Mouse (Mus musculus) ES-Bruce4 (cell line): Measurements from ENCODE around the gene Parva. TPM values are rescaled to one million over a fixed set of nuclear protein-coding genes. Genes with fewer than 3 reads are reported as not detected.

Experiments used
- H3K27ac ChIP-seq: 2 replicates; pipeline ENCODE4 v1.5.1; 2012; ENCODE audit warnings: low read length, inconsistent platforms; ENCODE audit not compliant: insufficient read depth
- H3K27me3 ChIP-seq: 2 replicates; pipeline ENCODE4 v1.6.1; 2012; ENCODE audit warnings: mild to moderate bottlenecking, low read length, inconsistent platforms; ENCODE audit not compliant: control insufficient read depth, poor library complexity, insufficient read depth, severe bottlenecking
- H3K36me3 ChIP-seq: 2 replicates; pipeline ENCODE4 v1.6.1; 2012; ENCODE audit warnings: inconsistent platforms, mild to moderate bottlenecking, low read length, moderate library complexity; ENCODE audit not compliant: control insufficient read depth, poor library complexity, insufficient read depth, severe bottlenecking
- H3K4me1 ChIP-seq: one replicate; pipeline ENCODE4 v1.8.1; 2011; ENCODE audit warnings: low read length; ENCODE audit not compliant: control insufficient read depth, insufficient read depth
- H3K4me3 ChIP-seq: 2 replicates; pipeline ENCODE4 v1.5.1; 2011; ENCODE audit warnings: low read depth, mild to moderate bottlenecking, low read length
- H3K9ac ChIP-seq: 2 replicates; pipeline ENCODE4 v1.6.1; 2012; ENCODE audit warnings: low read depth, mild to moderate bottlenecking, inconsistent platforms; ENCODE audit not compliant: poor library complexity, severe bottlenecking
- H3K9me3 ChIP-seq: replicated peaks from 2 replicates; pipeline ENCODE4 v1.6.1; 2012; ENCODE audit warnings: mild to moderate bottlenecking, low read length, inconsistent platforms; ENCODE audit not compliant: control insufficient read depth, poor library complexity, insufficient read depth, severe bottlenecking
- CTCF ChIP-seq: IDR thresholded peaks from one replicate; pipeline ENCODE4 v1.8.1; 2011; ENCODE audit warnings: low read depth, low read length
- EP300 ChIP-seq: IDR thresholded peaks from 2 replicates; pipeline ENCODE4 v1.6.1; 2011; ENCODE audit warnings: low read depth, low read length; ENCODE audit not compliant: insufficient read depth
- POLR2A ChIP-seq: IDR thresholded peaks from one replicate; pipeline ENCODE4 v1.8.1; 2011; ENCODE audit warnings: low read length; ENCODE audit not compliant: insufficient read depth
- polyA plus RNA-seq: library from polyadenylated mRNA; stranded (reverse); fragments of >200 nt; gene quantifications from 2 replicates; pipeline ENCODE4 v1.2.4, GENCODE M21; 2011; ENCODE audit warnings: low read depth; ENCODE audit not compliant: missing spikeins, insufficient read depth, insufficient read length

Gene Parva
- polyA plus RNA-seq: 38.5 and 43.2 TPM in 2 replicates

GRCm38 (mm10) chr7:112427357-112428157 lies at the start of gene Parva:
Gene Parva, plus strand, starts transcription at chr7:112427505.
- TF ChIP-seq POLR2A (no peak), EP300 (no peak), CTCF (no peak)
- H3K4me3 ChIP-seq: peak within 1 kb of the TSS; percentile 86
- peaks cover 2% of the 10 kb centered on the region; the same call in 1 of the 2 replicates for H3K27me3 ChIP-seq
- H3K9me3 ChIP-seq: peaks cover 13% of the 10 kb centered on the region
- no peaks in the 10 kb centered on the region for H3K4me1 ChIP-seq
- peak within 1 kb of the TSS; percentile 72 for H3K9ac ChIP-seq
- no peaks in the 10 kb centered on the region for H3K36me3 ChIP-seq
- H3K27ac ChIP-seq: no peak within 1 kb of the TSS

- Histone ChIP-seq H3K9me3 (no peaks in the 10 kb centered on the region), H3K9ac (no peak overlapping the region), H3K36me3 (no peaks in the 10 kb centered on the region), H3K27me3 (no peaks in the 10 kb centered on the region), H3K27ac (no peak overlapping the region), H3K4me3 (no peak overlapping the region), H3K4me1 (no peaks in the 10 kb centered on the region)
- TF ChIP-seq EP300: no peak
- TF ChIP-seq CTCF: no peak
- no peak for TF ChIP-seq POLR2A
Observed at GRCm38 (mm10) chr7:112378056-112378455, 49.2 kb upstream of the Parva start.

- no peaks in the 10 kb centered on the region for H3K9me3 ChIP-seq
- no peak overlapping the region for H3K9ac ChIP-seq
- H3K27me3 ChIP-seq: no peaks in the 10 kb centered on the region
- H3K4me3 ChIP-seq: no peak overlapping the region
- no peaks in the 10 kb centered on the region for H3K36me3 ChIP-seq
- H3K27ac ChIP-seq: no peak overlapping the region
- H3K4me1 ChIP-seq: no peaks in the 10 kb centered on the region
- no peak for TF ChIP-seq CTCF
- no peak for TF ChIP-seq EP300
- no peak for TF ChIP-seq POLR2A
Observed at GRCm38 (mm10) chr7:112378476-112378875, 48.8 kb upstream of the Parva start.

GRCm38 (mm10) chr7:112386521-112386920 lies 40.8 kb upstream of the Parva start:
- Histone ChIP-seq H3K9ac (no peak overlapping the region), H3K36me3 (no peaks in the 10 kb centered on the region), H3K27me3 (no peaks in the 10 kb centered on the region), H3K4me3 (no peak overlapping the region), H3K9me3 (no peaks in the 10 kb centered on the region), H3K27ac (no peak overlapping the region), H3K4me1 (no peaks in the 10 kb centered on the region)
- TF ChIP-seq POLR2A: no peak
- TF ChIP-seq CTCF: no peak
- TF ChIP-seq EP300: no peak

- Histone ChIP-seq H3K4me3 (no peak overlapping the region), H3K9me3 (no peaks in the 10 kb centered on the region), H3K4me1 (no peaks in the 10 kb centered on the region), H3K36me3 (no peaks in the 10 kb centered on the region), H3K27me3 (no peaks in the 10 kb centered on the region), H3K9ac (no peak overlapping the region), H3K27ac (no peak overlapping the region)
- TF ChIP-seq CTCF (no peak), POLR2A (no peak), EP300 (no peak)
Observed at GRCm38 (mm10) chr7:112387876-112388275, 39.4 kb upstream of the Parva start.

GRCm38 (mm10) chr7:112388363-112388875 lies 38.9 kb upstream of the Parva start:
- H3K4me3 ChIP-seq: no peak overlapping the region
- H3K36me3 ChIP-seq: no peaks in the 10 kb centered on the region
- H3K27ac ChIP-seq: no peak overlapping the region
- no peaks in the 10 kb centered on the region for H3K9me3 ChIP-seq
- H3K27me3 ChIP-seq: no peaks in the 10 kb centered on the region
- H3K4me1 ChIP-seq: no peaks in the 10 kb centered on the region
- no peak overlapping the region for H3K9ac ChIP-seq
- TF ChIP-seq POLR2A (no peak), CTCF (no peak), EP300 (no peak)
